Mouse (Mus musculus) megakaryocyte progenitor cell, adult 5-6 weeks (primary cell): ENCODE results near the gene Gsap. TPM values are rescaled to one million over a fixed set of nuclear protein-coding genes. Genes with fewer than 3 reads are reported as not detected.
"Not testable (repeated sequence)": the region's sequence is repeated elsewhere in the genome, so short reads cannot be mapped to it uniquely, and the experiment has no call there.

Source experiments
- ATAC-seq: replicated peaks from 2 replicates; pipeline ENCODE4 v1.8.0; 2016; ENCODE audit warnings: mild to moderate bottlenecking, moderate TSS enrichment, inconsistent platforms; ENCODE audit not compliant: poor library complexity
- total RNA-seq, 2 experiments: library from RNA; stranded (forward) in 1 of 2; stranded (reverse) in 1 of 2; fragments of 157-497, 149-512 nt in 1 of 2; fragments of 200-1000 nt in 1 of 2; gene quantifications; 2 replicates each; pipeline versions ENCODE4 v1.2.3 to v1.2.4; 2015 to 2017

Gene Gsap
- total RNA-seq, 2 experiments from 2014 or later: 4.4 to 5.6 TPM

DNA sequence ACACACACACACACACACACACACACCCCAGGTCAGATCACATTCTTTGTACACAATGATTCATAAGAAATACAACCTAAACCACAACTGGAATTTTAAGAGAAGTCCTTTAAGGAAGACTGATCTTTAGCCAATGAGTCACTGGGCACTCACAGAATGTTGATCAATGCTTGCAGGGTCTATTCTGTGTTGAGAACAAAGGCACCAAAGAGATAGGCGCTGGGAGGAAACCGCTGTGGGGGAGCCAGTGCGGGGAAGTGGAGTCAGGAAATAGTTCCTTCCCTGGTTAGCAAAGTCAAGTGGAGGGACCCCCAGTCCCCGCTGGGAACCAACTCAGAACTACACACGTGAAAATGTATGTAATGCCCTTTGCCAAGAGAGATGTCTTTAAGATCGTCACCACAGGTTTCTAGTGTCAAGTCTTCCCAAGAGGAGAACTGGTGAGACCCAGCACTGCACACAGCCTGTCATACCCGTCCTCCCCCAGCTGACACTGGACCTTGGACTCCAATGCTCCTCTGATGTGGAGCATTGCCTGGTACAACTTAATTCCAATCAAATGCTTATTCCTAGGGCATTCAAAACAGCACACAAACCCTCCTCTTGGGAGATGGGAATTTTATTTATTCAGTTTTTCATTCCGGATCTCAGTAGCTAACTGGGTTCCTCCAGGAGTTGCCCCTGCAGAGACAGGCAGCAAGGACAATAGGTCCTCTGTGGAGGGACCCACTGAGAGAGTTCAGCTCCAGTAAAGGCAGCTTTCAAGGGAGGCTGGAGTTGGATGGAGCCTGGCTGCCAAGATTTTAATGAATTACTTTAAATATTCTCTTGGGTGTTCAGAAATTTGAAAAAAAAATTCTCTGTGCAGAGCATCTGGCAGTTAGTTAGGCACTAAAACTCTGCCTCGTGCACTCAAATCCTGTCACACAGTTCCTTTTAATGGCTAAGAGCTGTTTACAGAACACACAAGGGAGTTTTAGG lies 10.6 kb upstream of the Gsap start:
- ATAC-seq: no peak

DNA sequence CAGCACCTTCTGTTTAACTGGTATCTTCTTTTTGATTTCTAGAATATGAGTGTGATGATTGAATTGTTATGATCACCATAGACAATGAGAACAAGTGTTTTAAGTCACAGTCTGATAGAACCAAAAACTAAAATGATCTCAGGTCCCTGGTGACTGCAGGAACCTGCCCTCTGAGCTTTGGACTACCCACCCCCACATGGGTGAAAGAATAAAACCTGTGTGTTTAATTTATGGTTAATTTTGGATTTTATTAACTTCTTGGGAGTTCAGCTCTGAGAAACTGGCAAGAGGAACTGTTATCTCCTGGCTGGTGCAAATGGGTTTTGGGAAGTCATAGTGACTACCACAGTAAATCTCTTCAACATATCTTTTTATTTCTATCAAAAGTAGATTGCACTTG lies 6.6 kb upstream of the Gsap start:
- ATAC-seq: no peak

DNA sequence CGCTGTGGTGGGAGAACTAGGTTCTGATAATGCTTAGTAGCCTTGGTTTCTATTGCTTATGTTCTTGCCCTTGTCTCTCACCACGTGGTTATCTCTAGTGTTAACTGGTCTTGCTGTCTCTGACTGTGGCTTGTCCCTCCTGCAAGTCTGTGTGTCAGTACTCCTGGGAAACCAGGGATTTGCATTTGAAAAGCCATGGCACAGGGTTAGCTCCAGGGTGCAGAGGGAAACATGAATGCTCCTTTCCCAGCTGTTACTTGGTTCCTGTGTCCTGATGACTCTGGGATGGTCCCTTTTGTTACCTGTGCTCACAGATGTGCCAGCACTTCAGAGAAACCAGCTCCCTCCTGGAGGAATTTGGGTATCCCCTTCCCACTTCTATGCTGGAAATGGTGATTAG lies 3.0 kb upstream of the Gsap start:
- ATAC-seq: not testable (repeated sequence)

DNA sequence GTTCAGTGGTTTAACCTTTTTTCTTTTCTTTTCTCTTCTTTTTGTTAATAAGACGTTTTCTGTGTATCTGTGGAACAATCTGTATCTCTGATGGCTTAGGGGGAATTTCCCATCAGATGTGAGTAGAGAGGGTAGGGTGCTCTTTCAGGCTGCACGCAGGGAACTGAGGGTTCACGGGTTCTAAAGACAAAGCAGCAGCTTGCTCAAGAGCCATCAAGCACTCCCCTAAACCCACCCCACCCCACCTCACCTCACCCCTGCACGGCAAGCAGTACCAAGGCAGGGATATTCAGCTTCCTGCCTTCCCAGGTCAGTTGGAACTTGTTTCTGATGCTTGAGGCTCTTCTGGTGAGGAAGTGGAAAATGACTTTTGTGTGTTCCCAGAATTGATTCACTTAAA lies 766 bp downstream of the Gsap start:
- ATAC-seq: no peak

DNA sequence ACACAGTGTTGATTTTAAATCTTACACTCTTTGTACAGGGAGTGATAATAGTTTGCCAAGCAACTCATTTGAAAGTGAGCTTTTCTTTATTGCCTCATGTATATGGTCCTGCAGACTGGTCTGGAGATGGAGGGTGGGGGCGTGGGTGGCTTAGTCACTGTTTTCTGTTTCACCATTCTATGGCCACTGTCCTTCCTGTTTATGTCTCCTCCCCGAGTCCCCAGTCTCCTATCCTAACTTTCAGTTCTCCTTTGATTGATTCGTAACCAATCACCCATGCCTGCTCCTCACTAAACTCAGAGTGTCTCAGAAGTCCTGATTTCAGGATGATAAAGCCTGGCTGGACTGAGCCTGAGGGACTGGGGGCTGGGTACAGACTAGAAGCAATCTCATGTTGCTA lies 2.4 kb downstream of the Gsap start:
- ATAC-seq: peak; percentile 75

DNA sequence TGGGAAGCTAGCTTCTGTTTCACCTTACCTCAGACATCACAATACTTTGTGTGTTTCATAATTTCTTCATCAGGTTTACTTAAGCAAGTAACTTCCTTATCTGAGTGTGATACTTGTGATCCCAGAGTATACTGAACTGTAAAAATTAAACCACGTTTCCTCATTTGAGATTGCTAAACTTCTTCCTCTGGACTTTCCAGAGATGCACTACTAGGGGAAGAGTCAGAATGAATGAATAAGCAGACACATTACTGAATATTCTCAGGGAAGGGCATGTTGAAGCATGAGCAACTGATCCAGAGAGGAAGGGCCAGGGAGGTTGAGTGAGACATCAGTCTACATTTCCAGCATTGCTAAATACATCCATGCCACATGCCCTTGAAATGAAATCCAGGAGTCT lies 3.0 kb downstream of the Gsap start:
- ATAC-seq: peak; percentile 57

DNA sequence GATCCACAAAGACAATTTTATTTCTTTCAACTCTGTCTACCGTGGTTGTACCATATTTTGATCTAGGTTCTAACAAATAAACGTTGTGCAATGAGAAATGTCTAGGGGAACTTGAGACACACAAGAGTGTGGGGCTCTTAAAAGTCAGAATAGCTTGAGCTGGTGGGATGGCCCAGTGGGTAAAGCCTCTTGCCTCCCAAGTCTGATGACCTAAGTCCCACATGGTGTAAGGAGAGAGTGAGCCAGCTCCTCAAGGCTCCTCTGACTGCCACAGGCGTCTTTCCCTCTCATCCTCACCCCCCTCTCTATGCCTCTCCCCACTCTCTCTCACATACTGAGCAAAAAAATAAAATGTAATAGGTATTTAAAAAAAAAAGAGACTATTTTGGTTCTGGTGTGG lies 3.4 kb downstream of the Gsap start:
- no peak; the same call in 1 of the 2 replicates for ATAC-seq

DNA sequence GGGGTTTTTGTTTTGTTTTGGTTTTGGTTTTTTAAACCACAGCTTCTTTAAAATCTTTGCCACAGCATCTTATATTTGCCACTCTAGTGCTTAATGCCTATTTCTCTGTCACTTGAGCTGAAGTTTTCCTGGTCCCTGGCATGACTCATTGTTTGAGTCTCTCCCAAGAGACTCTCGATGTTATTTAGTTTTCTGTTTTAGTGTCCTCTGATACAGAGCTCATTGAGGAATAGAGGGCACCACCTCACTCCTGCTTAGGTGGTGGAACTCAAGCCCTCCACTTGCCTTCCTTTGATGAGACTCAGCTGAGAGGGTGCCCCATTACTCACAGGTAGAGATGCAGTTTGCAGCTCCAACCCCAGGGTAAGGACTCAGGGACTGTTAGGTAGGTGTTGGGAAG lies 17.4 kb downstream of the Gsap start:
- ATAC-seq: no peak

DNA sequence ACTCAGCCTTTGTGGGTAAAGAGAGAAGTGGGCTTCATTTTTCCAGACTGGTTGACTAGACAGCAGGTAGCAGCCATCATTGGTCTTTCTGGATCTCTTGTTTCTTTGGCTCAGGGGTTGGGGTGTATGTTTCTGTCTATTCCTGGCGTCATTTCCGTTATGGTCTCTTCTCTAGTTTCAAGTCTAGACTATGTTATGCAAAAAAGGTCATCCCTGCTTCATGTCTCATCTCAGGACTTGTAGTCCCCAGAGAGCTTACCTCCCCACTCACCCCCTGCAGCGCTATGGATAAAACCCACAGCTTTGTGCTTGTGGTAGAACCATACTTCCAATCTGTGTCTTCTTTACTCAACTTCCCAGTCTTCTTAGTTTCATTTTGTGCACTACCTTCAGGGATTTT lies 18.1 kb downstream of the Gsap start:
- no peak for ATAC-seq

DNA sequence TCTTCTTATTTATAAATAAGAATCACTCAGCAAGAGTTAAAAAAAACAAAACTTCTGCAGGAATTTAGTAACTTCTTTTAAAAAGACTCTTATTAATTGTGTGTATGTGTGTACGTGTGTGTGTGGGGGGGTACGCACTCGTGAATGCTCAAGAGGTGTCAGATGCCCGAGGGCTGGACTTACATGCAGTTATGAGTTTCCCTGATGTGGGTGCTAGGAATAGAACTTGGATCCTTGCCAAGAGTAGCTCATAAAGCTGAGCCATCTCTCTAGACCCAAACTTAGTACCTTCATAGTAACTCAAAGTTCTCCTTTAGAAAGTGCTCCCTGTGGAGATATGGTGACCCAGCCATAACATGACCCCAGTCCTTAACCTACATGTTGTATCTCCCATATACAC lies 20.0 kb downstream of the Gsap start:
- ATAC-seq: no peak

DNA sequence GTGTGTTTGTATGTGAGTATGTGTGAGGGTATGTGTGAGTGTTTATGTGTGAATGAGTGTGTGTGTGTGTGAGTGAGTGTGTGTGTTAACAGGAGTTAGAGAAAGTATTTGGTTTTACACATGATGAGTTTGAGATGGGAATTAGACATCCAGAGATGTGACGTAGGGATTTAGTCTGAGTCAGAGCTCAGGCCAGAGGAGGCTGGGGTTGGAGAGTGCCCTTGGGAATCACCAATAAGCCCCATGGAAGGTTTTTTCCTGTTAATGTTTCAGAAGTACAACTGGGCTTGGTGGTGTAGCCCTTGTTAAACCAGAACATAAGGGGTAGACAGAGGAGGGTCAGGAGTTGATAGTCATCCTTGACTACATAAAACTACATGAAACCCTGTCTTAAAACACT lies 25.4 kb downstream of the Gsap start:
- no peak for ATAC-seq

DNA sequence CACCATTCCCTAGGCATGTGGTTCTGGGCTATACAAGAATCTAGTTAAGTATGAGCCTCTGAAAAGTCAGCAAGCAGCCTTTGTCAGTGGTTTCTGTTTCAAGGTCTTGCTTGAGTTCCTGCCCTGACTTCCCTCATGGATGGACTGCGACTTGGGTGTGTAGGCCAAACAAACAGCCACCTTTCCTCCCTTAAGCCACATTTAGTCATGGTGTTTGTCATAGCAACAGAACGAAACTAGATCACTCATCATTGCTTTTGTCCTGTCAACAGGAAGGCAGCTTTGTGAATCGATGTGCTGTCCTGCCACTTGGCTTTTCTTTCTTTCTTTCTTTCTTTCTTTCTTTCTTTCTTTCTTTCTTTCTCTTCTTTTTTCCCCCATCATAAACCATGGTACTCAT lies 26.9 kb downstream of the Gsap start:
- no peak for ATAC-seq

DNA sequence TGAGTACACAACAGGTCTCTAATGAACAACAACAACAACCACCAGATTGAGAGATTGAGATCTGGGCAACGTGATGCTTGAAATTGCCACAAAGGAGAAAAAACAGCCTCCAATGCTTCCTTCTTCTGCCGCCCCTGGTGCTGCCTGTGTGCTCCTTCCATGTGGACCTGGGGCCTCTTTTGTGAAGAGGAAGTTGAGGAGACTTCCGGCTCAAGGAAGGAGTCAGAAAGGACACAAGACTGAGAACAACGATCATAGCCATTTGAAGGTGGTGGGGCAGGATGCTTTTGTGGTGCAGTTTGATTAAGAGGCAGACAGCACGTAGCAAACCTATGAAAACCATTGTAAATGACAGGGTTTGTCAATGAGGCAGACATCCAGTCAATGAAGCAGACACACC lies 27.7 kb downstream of the Gsap start:
- peak; percentile 37; the same call in 1 of the 2 replicates for ATAC-seq

DNA sequence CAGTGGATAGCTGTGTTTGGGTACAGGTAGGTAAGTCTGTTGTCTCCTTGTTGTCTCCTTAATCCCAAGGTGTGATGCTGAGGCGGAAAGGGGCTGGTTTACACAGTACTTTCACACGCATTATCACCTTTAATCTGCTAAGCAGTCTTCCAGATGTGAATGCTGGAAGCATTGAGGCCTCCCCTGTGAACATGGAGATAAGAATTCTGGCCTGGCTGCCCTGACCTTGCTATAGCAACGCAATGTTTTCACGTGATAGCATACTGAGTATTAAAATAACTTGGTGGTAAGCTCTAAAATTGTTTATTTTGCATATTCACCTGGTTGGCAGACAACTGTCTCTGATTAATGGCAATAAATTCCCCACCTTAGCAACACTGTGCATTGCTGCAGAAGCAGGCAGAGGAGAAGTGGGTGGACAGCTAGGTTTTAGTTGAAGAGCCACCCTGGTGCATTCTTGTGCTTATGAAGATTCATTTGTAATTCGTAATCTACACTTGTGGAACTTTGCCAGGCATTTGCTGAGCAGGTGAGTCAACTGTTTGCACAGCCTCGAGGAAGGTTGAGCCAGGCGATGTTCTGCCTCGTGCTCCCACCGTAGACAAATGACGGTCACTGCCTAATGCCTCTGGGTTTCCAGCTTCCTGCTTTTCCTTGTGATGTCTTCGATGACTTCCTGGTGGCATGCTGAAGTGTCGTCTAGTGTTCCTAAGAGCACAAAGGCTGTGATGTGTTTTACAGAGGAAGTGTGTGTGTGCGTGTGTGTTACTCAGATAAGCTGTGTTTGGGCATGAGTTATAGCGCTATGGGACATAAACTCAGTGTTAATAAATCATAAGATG lies 31.6 kb downstream of the Gsap start:
- peak; percentile 80 for ATAC-seq

DNA sequence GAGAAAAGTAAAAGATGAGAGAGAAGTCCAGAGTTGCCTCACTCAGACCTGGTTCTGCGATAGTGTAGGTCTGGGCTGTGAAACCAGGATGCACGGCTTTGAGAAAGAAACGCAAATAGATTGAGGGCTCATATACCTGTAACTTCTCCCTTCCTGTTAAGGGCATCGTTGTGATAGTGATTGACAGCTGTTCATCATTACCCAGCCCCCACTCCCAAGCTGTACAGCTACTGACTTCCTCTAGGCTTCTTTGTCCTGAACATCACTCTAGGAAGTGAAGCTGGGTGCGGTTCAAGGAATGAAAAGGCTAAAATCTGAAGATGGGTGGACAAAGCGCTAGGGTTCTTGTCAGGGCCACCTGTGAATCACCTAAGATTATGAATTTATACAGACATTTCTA lies 46.8 kb downstream of the Gsap start:
- no peak for ATAC-seq

DNA sequence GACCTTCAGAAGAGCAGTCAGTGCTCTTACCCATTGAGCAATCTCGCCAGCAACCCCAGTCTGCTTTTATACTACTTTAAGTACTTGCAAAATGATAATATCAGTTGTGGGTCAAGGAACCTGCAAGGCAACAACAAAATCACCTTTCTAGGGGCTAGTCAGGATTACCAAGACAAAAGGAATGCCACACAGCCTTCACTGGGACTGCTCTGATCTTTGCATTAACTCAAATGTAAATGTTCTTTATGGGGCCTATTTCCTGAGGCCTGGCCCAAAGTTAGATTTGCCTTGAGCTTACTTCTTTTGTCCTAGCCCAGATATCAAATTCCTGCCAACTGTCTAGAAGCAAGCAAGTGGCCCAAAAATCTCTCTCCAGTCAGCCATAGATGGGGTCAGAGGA lies 58.5 kb downstream of the Gsap start:
- ATAC-seq: no peak

DNA sequence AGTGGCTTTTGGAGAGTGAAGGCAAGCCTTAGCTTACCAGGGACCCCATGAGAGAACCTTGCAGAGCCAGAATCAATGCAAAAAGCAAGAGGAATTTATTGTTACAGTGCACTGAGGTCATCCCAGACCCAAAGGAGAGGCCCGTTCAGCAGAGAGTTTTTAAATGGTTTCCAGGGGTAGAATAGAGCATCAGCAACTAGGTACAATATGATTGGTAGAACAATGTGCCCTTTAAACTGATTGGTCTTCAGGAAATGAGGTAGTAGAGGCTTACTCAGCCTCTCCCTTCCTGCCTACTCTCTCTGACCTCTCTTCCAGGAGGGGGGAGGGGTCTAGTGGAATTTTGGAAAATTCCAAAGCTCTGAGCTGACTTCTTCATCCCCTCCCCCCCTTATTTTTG lies 59.2 kb downstream of the Gsap start:
- no peak for ATAC-seq

DNA sequence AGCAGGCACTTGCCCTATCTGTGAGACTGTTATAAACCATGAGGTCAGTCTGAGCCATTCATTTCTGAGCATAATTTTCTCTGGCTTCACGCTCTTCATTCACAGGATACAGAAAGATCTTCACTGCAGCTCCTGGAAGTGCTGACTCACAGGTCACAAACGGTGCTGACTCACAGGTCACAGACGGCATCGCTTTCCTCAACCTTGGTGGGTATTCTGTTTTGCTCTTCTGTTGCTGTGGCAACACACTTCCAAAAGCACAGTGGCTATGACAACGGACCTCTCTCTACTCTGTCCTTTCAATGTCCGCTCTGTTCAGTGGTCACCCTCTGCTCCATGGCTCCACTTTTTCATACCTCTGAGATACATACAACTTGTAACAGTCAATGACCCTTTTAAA lies 60.7 kb downstream of the Gsap start:
- ATAC-seq: peak; percentile 11; the same call in 1 of the 2 replicates

DNA sequence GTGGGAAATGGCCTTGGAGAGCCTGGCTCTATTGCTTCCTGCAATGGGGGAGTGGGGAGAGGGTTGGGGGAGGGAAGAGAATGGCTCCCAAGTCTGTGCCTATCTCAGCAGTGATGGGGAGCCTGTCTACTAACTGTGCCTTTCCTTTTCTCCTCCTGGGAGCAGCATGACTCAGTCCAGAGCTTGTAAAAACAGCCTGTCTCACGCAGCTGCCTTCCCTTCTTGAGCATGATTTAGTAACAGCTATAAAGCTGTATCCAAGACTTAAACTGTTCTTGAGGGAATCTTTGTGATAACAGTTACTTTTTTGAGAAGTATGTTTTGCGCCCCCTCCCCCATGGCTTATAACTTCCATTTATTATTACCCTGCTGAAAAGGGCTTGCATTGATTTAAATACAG lies 61.9 kb downstream of the Gsap start:
- no peak for ATAC-seq

DNA sequence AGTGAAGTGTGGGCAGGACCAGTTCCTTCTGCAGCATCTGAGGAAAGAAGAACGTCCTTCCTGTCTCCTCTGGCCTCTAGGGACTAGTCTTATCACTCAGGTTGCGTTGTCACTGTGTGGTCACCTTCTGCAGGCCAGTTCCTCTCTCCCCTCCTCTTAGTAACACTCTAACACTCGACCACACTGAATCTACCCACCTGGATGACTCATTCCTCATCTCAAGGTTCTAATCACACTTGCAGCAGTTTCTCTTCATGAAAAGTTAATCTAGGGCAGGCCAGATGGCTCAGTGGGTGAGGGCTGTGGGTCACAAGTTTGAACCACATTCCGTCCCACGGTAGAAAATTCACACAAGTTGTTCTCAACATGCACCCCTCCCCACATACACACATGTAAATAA lies 62.8 kb downstream of the Gsap start:
- ATAC-seq: peak; percentile 50

DNA sequence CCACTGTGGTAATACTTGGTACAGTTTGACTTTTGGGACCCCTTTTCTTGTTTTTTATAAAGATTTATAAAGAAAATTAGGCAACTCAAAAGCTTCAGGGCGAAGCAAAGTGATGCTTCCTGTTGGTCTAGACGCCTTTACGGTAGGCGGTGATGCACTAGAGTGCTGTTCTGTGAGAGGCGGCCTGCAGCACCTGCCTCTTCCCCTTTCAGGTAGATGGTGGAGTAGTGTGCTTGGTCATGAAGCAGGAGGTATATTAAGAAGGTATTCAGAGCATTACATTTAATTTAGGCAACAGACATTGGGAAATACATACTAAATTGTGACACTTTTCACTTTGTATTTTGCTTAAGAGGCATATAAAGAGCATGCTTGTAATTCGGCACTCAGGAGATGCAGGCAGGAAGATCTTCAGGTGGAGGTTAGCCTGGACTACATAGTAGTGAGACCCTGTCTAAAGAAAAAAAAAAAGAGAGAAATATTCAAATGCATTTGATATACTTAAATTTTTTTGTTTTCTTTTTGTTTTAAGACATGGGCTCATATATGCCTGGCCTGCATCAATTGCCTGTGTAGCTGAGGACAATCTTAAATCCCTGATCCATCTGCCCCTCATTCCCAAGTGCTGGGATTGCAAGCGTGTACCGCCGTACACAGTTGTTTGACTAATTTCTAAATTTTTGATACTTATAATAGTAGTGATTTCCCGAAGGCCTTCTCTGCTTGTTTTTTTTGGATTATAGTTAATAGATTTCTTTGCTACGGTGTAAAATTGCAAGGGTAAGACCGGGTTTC lies 68.9 kb downstream of the Gsap start:
- ATAC-seq: no peak
